Mouse (Mus musculus): ENCODE data around the gene Ankrd52. TPM values are rescaled to one million over a fixed set of nuclear protein-coding genes. Genes with fewer than 3 reads are reported as not detected.

Ankrd52 gene
- polyA plus RNA-seq (2014; fragmentation: Illumina TruSeq; extraction: RNeasy Lipid Tissue Mini Kit (QIAGEN cat#74804); ENCODE audit: low read depth, low replicate concordance), result 14.8 TPM

DNA sequence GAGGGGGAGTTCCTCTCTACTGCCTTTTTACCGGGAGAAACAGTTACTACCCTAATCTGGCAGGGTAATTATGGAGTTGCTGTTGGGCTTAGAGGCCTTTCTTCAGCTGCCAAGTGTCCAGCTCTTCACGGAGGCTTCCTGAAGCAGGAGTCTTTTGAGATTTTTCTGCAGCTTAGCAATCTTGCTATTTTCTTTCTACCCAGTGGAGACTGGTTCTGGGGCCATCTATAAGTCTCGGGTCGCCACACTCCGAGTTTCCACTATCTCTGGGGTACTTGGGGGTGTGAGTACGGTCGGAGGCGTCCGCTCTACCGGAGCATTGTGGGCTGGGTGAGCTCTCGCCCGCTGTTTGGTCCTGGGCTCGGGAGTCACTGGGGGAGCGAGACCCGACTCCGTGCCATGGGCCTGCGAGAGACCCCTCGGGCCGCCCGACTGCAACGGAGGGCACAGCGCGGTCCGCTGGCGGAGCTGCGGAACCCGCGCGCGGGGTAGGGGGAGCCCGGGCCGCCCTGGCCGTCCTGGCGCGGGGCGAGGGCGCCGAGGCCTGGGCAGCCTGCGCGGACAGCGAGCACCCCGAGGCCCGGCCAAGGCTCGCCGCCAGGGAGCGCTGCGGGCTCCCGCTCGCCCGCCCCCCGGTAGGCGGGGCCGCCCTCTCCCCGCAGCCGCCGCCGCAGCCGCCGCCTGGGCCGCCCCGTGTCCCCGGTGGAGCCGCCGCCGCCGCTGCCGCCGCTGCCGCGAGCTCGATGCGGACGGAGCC is at the start of gene Ankrd52:
TSS of gene Ankrd52 (plus strand) at position 661 of the 757 bp plus-strand sequence.

DNA sequence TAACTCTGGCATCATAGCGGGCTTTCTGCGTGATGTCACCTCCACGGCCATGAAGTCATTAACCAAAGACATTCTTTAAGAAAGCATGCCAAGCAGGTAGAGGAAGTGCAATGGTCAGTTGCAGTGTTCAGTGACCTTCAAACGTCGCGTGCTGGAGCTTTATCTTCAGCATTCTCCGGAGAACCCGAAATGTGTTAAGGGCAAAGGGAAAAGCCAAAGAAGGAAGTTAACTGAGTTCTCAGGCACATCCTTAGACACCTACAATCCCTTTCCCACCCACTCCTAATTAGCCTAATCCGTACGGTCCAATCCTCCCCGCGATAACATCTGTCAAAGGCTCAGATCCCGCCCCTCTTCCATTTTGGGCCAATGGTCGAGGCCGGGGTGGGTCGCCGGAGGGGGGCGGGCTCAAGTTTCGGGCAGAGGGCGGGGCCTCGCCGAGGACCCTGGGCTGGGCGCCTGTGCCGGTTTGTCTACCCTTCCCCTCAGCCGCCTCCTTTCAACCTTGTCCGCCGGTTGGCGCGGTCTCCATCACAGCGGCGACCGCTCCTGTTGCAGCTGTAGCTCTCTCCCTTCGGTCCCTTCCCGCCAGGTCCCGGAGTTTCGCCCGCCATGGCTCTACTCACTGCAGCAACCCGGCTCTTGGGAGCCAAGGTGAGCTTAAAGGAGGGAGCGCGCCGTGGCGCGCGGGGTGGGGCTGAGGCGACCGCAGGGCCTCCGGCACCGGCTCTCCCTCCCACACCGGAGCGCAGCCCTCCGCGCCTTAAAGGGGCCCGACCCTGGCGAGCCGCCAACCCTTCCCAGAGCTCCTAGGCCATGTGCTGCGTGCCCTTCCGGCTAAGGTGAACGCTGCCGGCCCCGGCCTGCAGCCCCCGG is 39.4 kb upstream of the Ankrd52 start, which contains the start of gene Cs:
TSS of gene Cs (plus strand) at position 429 of the 876 bp plus-strand sequence.

GRCm38 (mm10) chr10:128368402-128369217 is 8.3 kb upstream of the Ankrd52 start, which contains the start of gene Coq10a:
TSS of gene Coq10a (minus strand) at chr10:128368997.

DNA sequence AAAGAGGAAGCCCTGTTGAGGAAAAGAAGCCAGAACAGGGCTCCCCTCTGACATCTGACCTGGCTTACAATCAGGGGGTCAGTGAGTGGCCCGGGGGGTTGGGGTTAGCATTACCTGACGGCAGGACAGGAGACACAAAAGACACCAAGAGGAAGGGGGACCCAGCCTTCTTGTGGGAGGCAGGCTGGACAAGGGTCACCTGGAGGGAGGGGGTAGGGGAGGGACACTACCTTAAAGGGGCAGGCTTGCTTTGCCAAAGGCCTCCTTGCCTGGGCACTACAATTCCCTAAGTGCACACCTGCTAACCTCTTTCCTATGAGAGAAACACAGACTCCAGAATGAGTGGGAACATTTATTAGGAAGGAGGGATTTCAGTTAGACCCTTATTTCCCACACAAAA is 24.1 kb downstream of the Ankrd52 start, which contains the start of gene Slc39a5:
TSS of gene Slc39a5 (minus strand) at position 174 of the 400 bp plus-strand sequence.

DNA sequence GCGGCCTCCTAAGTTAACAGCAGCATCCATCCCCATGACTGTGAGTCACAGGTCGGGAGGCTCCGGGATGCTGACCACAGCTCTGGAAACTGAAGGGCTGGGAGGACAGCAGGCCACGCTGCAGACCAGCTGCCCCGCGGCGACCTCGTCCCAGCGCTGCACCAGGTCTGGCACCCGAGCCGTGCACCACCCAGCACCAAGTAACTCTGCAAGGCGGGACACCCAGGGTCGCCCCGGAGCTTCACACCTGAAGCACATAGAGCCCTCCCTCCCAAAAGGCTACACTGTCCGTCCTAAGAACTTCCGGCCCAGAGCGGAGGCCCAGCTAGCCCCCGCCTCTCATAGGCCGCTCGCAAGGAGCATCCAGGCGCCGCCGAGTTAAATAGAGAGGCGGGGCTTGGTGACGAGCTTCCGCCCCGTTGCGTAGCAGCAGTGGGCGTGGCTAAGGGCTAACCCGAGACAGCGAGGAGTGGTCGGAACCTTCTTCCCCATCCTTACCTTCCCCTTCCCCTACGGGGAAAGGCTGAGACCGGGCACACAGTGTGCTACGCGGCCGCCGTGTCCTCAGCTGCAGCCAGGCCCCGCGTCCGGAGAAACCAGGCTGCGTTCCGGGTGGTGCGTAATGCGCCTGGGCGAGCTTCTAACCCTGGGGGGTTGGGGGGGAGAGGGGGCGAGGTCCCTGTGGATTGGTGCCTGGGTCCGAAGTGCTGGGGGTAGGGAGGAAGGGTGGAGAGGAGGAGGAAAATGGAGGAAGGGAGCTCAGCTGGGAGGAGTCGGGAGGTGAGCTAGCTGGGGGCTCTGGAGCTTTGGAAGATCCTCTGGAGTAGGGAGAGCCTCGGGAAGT is 34.5 kb downstream of the Ankrd52 start, which contains the start of the genes Nabp2 and Rnf41:
TSS of gene Nabp2 (minus strand) at position 282 of the 844 bp plus-strand sequence.
TSS of gene Rnf41 (plus strand) at position 447 of the 844 bp plus-strand sequence.

Other genes with a start within 250 kb of the Ankrd52 start
- 27.8 TPM for gene Rbms2, start 196.8 kb upstream of the Ankrd52 start, polyA plus RNA-seq (2014; fragmentation: Illumina TruSeq; extraction: RNeasy Lipid Tissue Mini Kit (QIAGEN cat#74804); ENCODE audit: low read depth, low replicate concordance)
- not detected for gene Gls2, start 182.7 kb upstream of the Ankrd52 start, polyA plus RNA-seq (2014; fragmentation: Illumina TruSeq; extraction: RNeasy Lipid Tissue Mini Kit (QIAGEN cat#74804); ENCODE audit: low read depth, low replicate concordance)
- gene Spryd4, start 165.3 kb upstream of the Ankrd52 start, polyA plus RNA-seq (2014; fragmentation: Illumina TruSeq; extraction: RNeasy Lipid Tissue Mini Kit (QIAGEN cat#74804); ENCODE audit: low read depth, low replicate concordance), result 9.9 TPM
- not detected for gene Mip, start 151.3 kb upstream of the Ankrd52 start, polyA plus RNA-seq (2014; fragmentation: Illumina TruSeq; extraction: RNeasy Lipid Tissue Mini Kit (QIAGEN cat#74804); ENCODE audit: low read depth, low replicate concordance)
- 1.7 TPM for gene Timeless, start 145.1 kb upstream of the Ankrd52 start, polyA plus RNA-seq (2014; fragmentation: Illumina TruSeq; extraction: RNeasy Lipid Tissue Mini Kit (QIAGEN cat#74804); ENCODE audit: low read depth, low replicate concordance)
- gene Apon, start 123.0 kb upstream of the Ankrd52 start, polyA plus RNA-seq (2014; fragmentation: Illumina TruSeq; extraction: RNeasy Lipid Tissue Mini Kit (QIAGEN cat#74804); ENCODE audit: low read depth, low replicate concordance), result not detected
- gene Apof, start 108.4 kb upstream of the Ankrd52 start, polyA plus RNA-seq (2014; fragmentation: Illumina TruSeq; extraction: RNeasy Lipid Tissue Mini Kit (QIAGEN cat#74804); ENCODE audit: low read depth, low replicate concordance), result 7.3 TPM
- gene Stat2, start 106.6 kb upstream of the Ankrd52 start, polyA plus RNA-seq (2014; fragmentation: Illumina TruSeq; extraction: RNeasy Lipid Tissue Mini Kit (QIAGEN cat#74804); ENCODE audit: low read depth, low replicate concordance), result 16.5 TPM
- gene Il23a, start 78.4 kb upstream of the Ankrd52 start, polyA plus RNA-seq (2014; fragmentation: Illumina TruSeq; extraction: RNeasy Lipid Tissue Mini Kit (QIAGEN cat#74804); ENCODE audit: low read depth, low replicate concordance), result not detected
- gene Pan2, start 73.8 kb upstream of the Ankrd52 start, polyA plus RNA-seq (2014; fragmentation: Illumina TruSeq; extraction: RNeasy Lipid Tissue Mini Kit (QIAGEN cat#74804); ENCODE audit: low read depth, low replicate concordance), result 7.5 TPM
- gene Cnpy2, start 54.7 kb upstream of the Ankrd52 start, polyA plus RNA-seq (2014; fragmentation: Illumina TruSeq; extraction: RNeasy Lipid Tissue Mini Kit (QIAGEN cat#74804); ENCODE audit: low read depth, low replicate concordance), result 51.6 TPM
- 151 TPM for gene Cs, start 39.4 kb upstream of the Ankrd52 start, polyA plus RNA-seq (2014; fragmentation: Illumina TruSeq; extraction: RNeasy Lipid Tissue Mini Kit (QIAGEN cat#74804); ENCODE audit: low read depth, low replicate concordance)
- 19.6 TPM for gene Coq10a, start 8.1 kb upstream of the Ankrd52 start, polyA plus RNA-seq (2014; fragmentation: Illumina TruSeq; extraction: RNeasy Lipid Tissue Mini Kit (QIAGEN cat#74804); ENCODE audit: low read depth, low replicate concordance)
- gene Slc39a5, start 24.1 kb downstream of the Ankrd52 start, polyA plus RNA-seq (2014; fragmentation: Illumina TruSeq; extraction: RNeasy Lipid Tissue Mini Kit (QIAGEN cat#74804); ENCODE audit: low read depth, low replicate concordance), result not detected
- gene Nabp2, start 34.4 kb downstream of the Ankrd52 start, polyA plus RNA-seq (2014; fragmentation: Illumina TruSeq; extraction: RNeasy Lipid Tissue Mini Kit (QIAGEN cat#74804); ENCODE audit: low read depth, low replicate concordance), result 32.8 TPM
- 13.8 TPM for gene Rnf41, start 34.5 kb downstream of the Ankrd52 start, polyA plus RNA-seq (2014; fragmentation: Illumina TruSeq; extraction: RNeasy Lipid Tissue Mini Kit (QIAGEN cat#74804); ENCODE audit: low read depth, low replicate concordance)
- 50.5 TPM for gene Smarcc2, start 82.1 kb downstream of the Ankrd52 start, polyA plus RNA-seq (2014; fragmentation: Illumina TruSeq; extraction: RNeasy Lipid Tissue Mini Kit (QIAGEN cat#74804); ENCODE audit: low read depth, low replicate concordance)
- 64.3 TPM for gene Myl6, start 117.0 kb downstream of the Ankrd52 start, polyA plus RNA-seq (2014; fragmentation: Illumina TruSeq; extraction: RNeasy Lipid Tissue Mini Kit (QIAGEN cat#74804); ENCODE audit: low read depth, low replicate concordance)
- not detected for gene Myl6b, start 121.6 kb downstream of the Ankrd52 start, polyA plus RNA-seq (2014; fragmentation: Illumina TruSeq; extraction: RNeasy Lipid Tissue Mini Kit (QIAGEN cat#74804); ENCODE audit: low read depth, low replicate concordance)
- 5.1 TPM for gene Esyt1, start 148.8 kb downstream of the Ankrd52 start, polyA plus RNA-seq (2014; fragmentation: Illumina TruSeq; extraction: RNeasy Lipid Tissue Mini Kit (QIAGEN cat#74804); ENCODE audit: low read depth, low replicate concordance)
- gene Zc3h10, start 170.7 kb downstream of the Ankrd52 start, polyA plus RNA-seq (2014; fragmentation: Illumina TruSeq; extraction: RNeasy Lipid Tissue Mini Kit (QIAGEN cat#74804); ENCODE audit: low read depth, low replicate concordance), result 0.82 TPM
- 12.5 TPM for gene Rpl41, start 172.2 kb downstream of the Ankrd52 start, polyA plus RNA-seq (2014; fragmentation: Illumina TruSeq; extraction: RNeasy Lipid Tissue Mini Kit (QIAGEN cat#74804); ENCODE audit: low read depth, low replicate concordance)
- 91.8 TPM for gene Pa2g4, start 188.9 kb downstream of the Ankrd52 start, polyA plus RNA-seq (2014; fragmentation: Illumina TruSeq; extraction: RNeasy Lipid Tissue Mini Kit (QIAGEN cat#74804); ENCODE audit: low read depth, low replicate concordance)
- gene Erbb3, start 212.5 kb downstream of the Ankrd52 start, polyA plus RNA-seq (2014; fragmentation: Illumina TruSeq; extraction: RNeasy Lipid Tissue Mini Kit (QIAGEN cat#74804); ENCODE audit: low read depth, low replicate concordance), result 2.4 TPM
- gene Rps26, start 249.6 kb downstream of the Ankrd52 start, polyA plus RNA-seq (2014; fragmentation: Illumina TruSeq; extraction: RNeasy Lipid Tissue Mini Kit (QIAGEN cat#74804); ENCODE audit: low read depth, low replicate concordance), result 12.2 TPM